Mouse (Mus musculus) heart, adult 8-10 months (tissue): ENCODE results near the gene Krba1. TPM values are rescaled to one million over a fixed set of nuclear protein-coding genes. Genes with fewer than 3 reads are reported as not detected.
A peak's percentile ranks its signal among the peaks of the same experiment; 100 is the strongest.

Source experiments
- DNase-seq: peaks from one replicate; pipeline ENCODE4 v3.0.0; 2022; ENCODE audit warnings: low spot score
- total RNA-seq, 4 experiments: library from RNA; stranded (reverse); gene quantifications; 2 replicates each; pipeline ENCODE4 v1.2.4; 2022

Gene Krba1
- 10 to 100 TPM; 13.8 to 22.8 (median 17.9) TPM for total RNA-seq

- peak; percentile 77 for DNase-seq
Observed at GRCm38 (mm10) chr6:48395105-48396007, at the start of gene Krba1. Krba1 (plus strand) TSS chr6:48395586.

GRCm38 (mm10) chr6:48358897-48359296 is 36.5 kb upstream of the Krba1 start:
- no peak for DNase-seq

GRCm38 (mm10) chr6:48366322-48366996 is 28.9 kb upstream of the Krba1 start:
- no peak for DNase-seq

GRCm38 (mm10) chr6:48388221-48388620 is 7.2 kb upstream of the Krba1 start:
- DNase-seq: no peak

- DNase-seq: no peak
Observed at GRCm38 (mm10) chr6:48393811-48394210, 1.6 kb upstream of the Krba1 start.

- DNase-seq: no peak
Observed at GRCm38 (mm10) chr6:48396008-48396595, 716 bp downstream of the Krba1 start.

- no peak for DNase-seq
Observed at GRCm38 (mm10) chr6:48396686-48397085, 1.3 kb downstream of the Krba1 start.

GRCm38 (mm10) chr6:48397336-48397735 is 1.9 kb downstream of the Krba1 start:
- peak; percentile 51 for DNase-seq

GRCm38 (mm10) chr6:48399906-48400305 is 4.5 kb downstream of the Krba1 start:
- no peak for DNase-seq

GRCm38 (mm10) chr6:48404071-48404470 is 8.7 kb downstream of the Krba1 start:
- DNase-seq: no peak

GRCm38 (mm10) chr6:48409726-48410343 is 14.4 kb downstream of the Krba1 start:
- no peak for DNase-seq

- no peak for DNase-seq
Observed at GRCm38 (mm10) chr6:48410551-48410950, 15.2 kb downstream of the Krba1 start.

GRCm38 (mm10) chr6:48411193-48412092 is 16.1 kb downstream of the Krba1 start:
- peak; percentile 26 for DNase-seq

- DNase-seq: no peak
Observed at GRCm38 (mm10) chr6:48412147-48412546, 16.8 kb downstream of the Krba1 start.

- no peak for DNase-seq
Observed at GRCm38 (mm10) chr6:48412662-48413061, 17.3 kb downstream of the Krba1 start.

- DNase-seq: no peak
Observed at GRCm38 (mm10) chr6:48413081-48413480, 17.7 kb downstream of the Krba1 start.

GRCm38 (mm10) chr6:48414886-48415285 is 19.5 kb downstream of the Krba1 start:
- no peak for DNase-seq

GRCm38 (mm10) chr6:48415636-48416035 is 20.2 kb downstream of the Krba1 start:
- no peak for DNase-seq

GRCm38 (mm10) chr6:48416486-48416885 is 21.1 kb downstream of the Krba1 start:
- DNase-seq: no peak

GRCm38 (mm10) chr6:48420647-48421046 is 25.3 kb downstream of the Krba1 start:
- DNase-seq: no peak

- DNase-seq: no peak
Observed at GRCm38 (mm10) chr6:48423336-48423735, 27.9 kb downstream of the Krba1 start.
